Mouse (Mus musculus): ENCODE measurements around the gene Cldn11.
"Not testable (repeated sequence)": the region's sequence is repeated elsewhere in the genome, so short reads cannot be mapped to it uniquely, and the experiment has no call there.

Gene Cldn11

GRCm38 (mm10) chr3:31149706-31150105, at the start of gene Cldn11:
Gene Cldn11 (plus strand): TSS chr3:31149920.
- no peak for DNase-seq (ENCODE audit: low spot score)

- no peak for DNase-seq (ENCODE audit: low spot score)
Measured at GRCm38 (mm10) chr3:31100026-31100425, 49.7 kb upstream of the Cldn11 start.

GRCm38 (mm10) chr3:31100802-31101201, 48.9 kb upstream of the Cldn11 start:
- no peak for DNase-seq (ENCODE audit: low spot score)

- DNase-seq (ENCODE audit: low spot score) = no peak
Measured at GRCm38 (mm10) chr3:31104936-31105335, 44.8 kb upstream of the Cldn11 start.

- DNase-seq (ENCODE audit: low spot score) = no peak
Measured at GRCm38 (mm10) chr3:31106597-31106996, 43.1 kb upstream of the Cldn11 start.

DNA sequence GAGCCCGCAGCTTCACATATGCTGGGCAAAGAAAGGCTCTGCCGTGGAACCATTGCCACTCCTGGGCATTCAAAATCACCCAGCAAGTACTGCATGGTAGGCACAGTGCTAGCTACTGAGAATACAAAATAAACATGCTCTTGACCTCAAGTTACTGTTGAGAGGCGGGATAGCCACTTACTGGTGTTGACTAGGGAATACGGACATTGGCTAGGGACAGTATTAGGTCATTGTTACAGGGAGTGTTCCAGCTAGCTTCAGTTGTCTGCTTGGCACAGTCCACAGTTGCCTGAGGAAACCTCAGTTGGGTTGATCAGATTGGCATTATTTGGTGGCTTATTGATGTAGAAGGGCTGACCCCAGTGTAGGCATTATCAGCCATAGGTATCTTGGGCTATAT, 42.0 kb upstream of the Cldn11 start:
- no peak for DNase-seq (ENCODE audit: low spot score)

DNA sequence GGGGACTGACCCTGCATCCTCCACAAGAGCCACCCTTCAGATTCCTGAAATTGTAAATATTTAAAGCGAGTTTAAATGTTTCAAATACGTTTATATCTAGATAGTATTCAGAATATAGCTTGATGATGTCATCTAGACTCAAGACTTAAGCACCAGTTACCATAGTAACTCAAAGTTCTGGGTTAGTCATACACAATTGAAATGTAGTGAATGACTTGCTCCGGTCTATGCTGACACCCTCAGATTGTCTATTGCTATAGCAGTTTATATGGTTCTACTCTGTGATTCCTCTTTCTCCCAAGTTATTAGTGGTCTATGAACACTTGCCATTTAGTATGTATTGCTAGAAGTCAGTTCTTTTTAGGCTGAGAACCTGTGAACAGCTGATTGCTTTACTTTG, 40.6 kb upstream of the Cldn11 start:
- DNase-seq (ENCODE audit: low spot score) = no peak

- DNase-seq (ENCODE audit: low spot score) = no peak
Measured at GRCm38 (mm10) chr3:31123098-31123497, 26.6 kb upstream of the Cldn11 start.

DNA sequence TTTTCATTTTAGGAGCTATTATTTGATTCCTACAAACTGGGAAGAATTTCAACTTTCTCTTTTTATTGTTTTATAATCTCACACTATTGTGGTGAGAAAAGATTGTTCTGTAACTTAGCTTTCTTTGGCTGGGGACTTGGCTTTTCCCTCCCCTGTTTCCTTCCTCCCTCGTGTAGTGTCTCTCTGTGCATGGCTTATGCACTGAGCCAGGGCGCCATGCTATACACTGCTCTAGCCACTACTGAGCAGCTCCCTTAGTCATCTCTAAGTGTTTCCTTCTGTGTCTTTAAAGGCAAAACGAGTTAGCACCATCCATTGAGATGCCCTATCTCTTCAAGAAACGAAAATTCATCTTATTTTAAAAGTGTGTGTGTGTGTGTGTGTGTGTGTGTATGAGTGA, 23.4 kb upstream of the Cldn11 start:
- DNase-seq (ENCODE audit: low spot score) = no peak

- no peak for DNase-seq (ENCODE audit: low spot score)
Measured at GRCm38 (mm10) chr3:31126848-31127247, 22.9 kb upstream of the Cldn11 start.

GRCm38 (mm10) chr3:31129766-31130165, 20.0 kb upstream of the Cldn11 start:
- no peak for DNase-seq (ENCODE audit: low spot score)

- DNase-seq (ENCODE audit: low spot score) = no peak
Measured at GRCm38 (mm10) chr3:31133664-31134063, 16.1 kb upstream of the Cldn11 start.

- DNase-seq (ENCODE audit: low spot score) = no peak
Measured at GRCm38 (mm10) chr3:31134246-31134645, 15.5 kb upstream of the Cldn11 start.

- DNase-seq (ENCODE audit: low spot score) = no peak
Measured at GRCm38 (mm10) chr3:31134696-31135095, 15.0 kb upstream of the Cldn11 start.

- not testable (repeated sequence) for DNase-seq (ENCODE audit: low spot score)
Measured at GRCm38 (mm10) chr3:31136591-31136990, 13.1 kb upstream of the Cldn11 start.

GRCm38 (mm10) chr3:31138454-31139424, 11.0 kb upstream of the Cldn11 start:
- peak; percentile 69 for DNase-seq (ENCODE audit: low spot score)

DNA sequence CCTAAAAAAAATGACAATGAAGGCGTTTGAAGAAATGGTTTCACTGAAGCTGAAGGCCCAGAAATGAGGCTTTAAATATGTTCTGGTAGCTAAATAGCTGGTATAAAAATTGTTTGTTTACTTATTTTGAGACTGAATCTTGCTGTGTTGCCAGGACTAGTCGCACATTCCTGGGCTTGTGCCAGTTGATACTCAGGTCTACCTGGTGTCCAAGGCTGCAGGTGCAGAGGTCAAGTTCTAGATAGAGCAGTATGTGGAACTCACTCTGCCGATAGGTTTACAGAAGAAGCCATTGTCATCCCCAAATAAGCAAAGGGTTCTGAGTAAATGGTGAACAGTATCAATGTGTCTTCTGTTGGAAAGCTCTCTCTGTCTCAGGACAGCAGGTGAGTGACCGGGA, 8.1 kb upstream of the Cldn11 start:
- DNase-seq (ENCODE audit: low spot score) = no peak

- not testable (repeated sequence) for DNase-seq (ENCODE audit: low spot score)
Measured at GRCm38 (mm10) chr3:31145222-31145621, 4.5 kb upstream of the Cldn11 start.

- DNase-seq (ENCODE audit: low spot score) = peak; percentile 59
Measured at GRCm38 (mm10) chr3:31145641-31146290, 4.0 kb upstream of the Cldn11 start.

- no peak for DNase-seq (ENCODE audit: low spot score)
Measured at GRCm38 (mm10) chr3:31148595-31148994, 1.1 kb upstream of the Cldn11 start.

GRCm38 (mm10) chr3:31152108-31152507, 2.4 kb downstream of the Cldn11 start:
- DNase-seq (ENCODE audit: low spot score) = no peak

DNA sequence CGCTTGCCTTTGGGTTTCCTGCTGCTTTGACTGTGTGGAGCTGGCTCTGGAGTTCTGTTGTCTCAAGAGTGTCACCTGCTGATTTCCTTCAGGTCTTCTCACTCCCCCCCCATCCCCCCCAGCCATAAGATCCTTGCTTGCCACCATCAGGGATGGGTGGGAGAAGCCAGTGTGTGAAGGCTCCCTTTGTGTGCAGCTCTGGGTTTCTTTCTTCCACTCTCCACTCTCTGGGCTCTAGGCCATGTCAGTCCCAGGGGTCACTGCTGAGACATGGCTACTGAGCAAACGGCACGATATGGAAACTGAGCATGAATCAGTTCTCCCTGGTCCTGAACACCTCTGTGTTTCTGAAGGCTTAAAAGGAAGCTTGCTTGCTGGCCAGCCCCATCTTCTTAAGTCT, 6.4 kb downstream of the Cldn11 start:
- no peak for DNase-seq (ENCODE audit: low spot score)

DNA sequence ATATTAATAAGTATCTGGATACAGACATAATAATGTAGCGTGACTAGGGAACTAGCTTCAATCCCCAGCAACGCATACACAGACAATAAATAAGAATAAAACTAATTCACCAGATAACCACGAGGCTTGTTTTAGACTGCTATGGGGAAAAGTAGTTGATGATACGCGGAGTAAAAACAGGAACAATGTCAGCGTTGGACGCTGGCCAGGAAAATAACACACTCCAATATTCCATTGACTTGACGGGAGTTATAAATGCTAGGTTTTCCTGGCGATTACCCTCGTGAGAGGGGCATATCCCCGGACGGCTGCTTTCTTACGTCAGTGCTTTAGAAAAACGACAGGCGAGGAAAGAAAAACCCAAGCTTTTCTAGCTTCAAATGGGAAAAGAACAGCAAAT, 8.1 kb downstream of the Cldn11 start:
- DNase-seq (ENCODE audit: low spot score) = no peak

Measured in urinary bladder, postnatal 25 days (tissue).